Mouse (Mus musculus) heart, embryonic 14.5 days (tissue): ENCODE data around the gene Gm13272. TPM values are rescaled to one million over a fixed set of nuclear protein-coding genes. Genes with fewer than 3 reads are reported as not detected.
"Not testable (repeated sequence)": the region's sequence is repeated elsewhere in the genome, so short reads cannot be mapped to it uniquely, and the experiment has no call there.

Experiments
- ATAC-seq: fragments of 200-750 bp; cut with Nextera tagmentation; 2 replicates; pipeline ENCODE4 v1.8.0; 2017; ENCODE audit warnings: low read depth, moderate TSS enrichment; ENCODE audit not compliant: insufficient number of reproducible peaks, insufficient read depth, low FRiP score
- H3K27ac ChIP-seq, 2 experiments: fragments of 200-500 bp in 1 of 2; fragments of 300-500 bp in 1 of 2; sonication (generic) in 1 of 2; replicated peaks in 1 of 2; 2 replicates each; pipeline ENCODE4 v1.5.1; 2012 to 2014; ENCODE audit warnings: low read depth in 2 of 2, low read length in 2 of 2, control low read depth in 1 of 2, mild to moderate bottlenecking in 1 of 2, mixed read lengths in 1 of 2; ENCODE audit not compliant: control insufficient read depth in 1 of 2, insufficient read depth in 1 of 2
- H3K27me3 ChIP-seq: fragments of 300-500 bp; sonication (generic); 2 replicates; pipeline ENCODE4 v1.6.1; 2014; ENCODE audit warnings: mild to moderate bottlenecking, low read length, control low read depth; ENCODE audit not compliant: control insufficient read depth, insufficient read depth
- H3K36me3 ChIP-seq: fragments of 300-500 bp; sonication (generic); 2 replicates; pipeline ENCODE4 v1.6.1; 2014; ENCODE audit warnings: mild to moderate bottlenecking, control low read depth, low read length, mixed read lengths; ENCODE audit not compliant: control insufficient read depth, insufficient read depth
- H3K4me1 ChIP-seq, 2 experiments: fragments of 200-500 bp in 1 of 2; fragments of 300-500 bp in 1 of 2; sonication (generic) in 1 of 2; 2 replicates each; pipeline ENCODE4 v1.6.1; 2012 to 2014; ENCODE audit warnings: low read length in 2 of 2, control low read depth in 1 of 2, mixed read lengths in 1 of 2; ENCODE audit not compliant: control insufficient read depth in 2 of 2, insufficient read depth in 2 of 2
- H3K4me2 ChIP-seq: fragments of 300-500 bp; sonication (generic); 2 replicates; pipeline ENCODE4 v1.6.1; 2014; ENCODE audit warnings: mild to moderate bottlenecking, low read length
- H3K4me3 ChIP-seq, 2 experiments: fragments of 200-500 bp in 1 of 2; fragments of 300-500 bp in 1 of 2; sonication (generic) in 1 of 2; 2 replicates each; pipeline ENCODE4 v1.5.1; 2012 to 2014; ENCODE audit warnings: low read length in 2 of 2, mild to moderate bottlenecking in 2 of 2, control low read depth in 1 of 2, low read depth in 1 of 2, moderate library complexity in 1 of 2; ENCODE audit not compliant: control insufficient read depth in 1 of 2, insufficient read depth in 1 of 2
- H3K9ac ChIP-seq: fragments of 300-500 bp; sonication (generic); 2 replicates; pipeline ENCODE4 v1.6.1; 2014; ENCODE audit warnings: mild to moderate bottlenecking, low read length
- H3K9me3 ChIP-seq: fragments of 300-500 bp; sonication (generic); 2 replicates; pipeline ENCODE4 v1.6.1; 2016; ENCODE audit warnings: low read length, control low read depth; ENCODE audit not compliant: control insufficient read depth
- WGBS: fragments of 180-500 bp; shearing (Covaris S2); extraction: QIAGEN DNeasy Blood & Tissue Kit; methylation state at CpG from one replicate; pipeline ENCODE4 v1.1.7; 2014; 5-methylcytosine and 5-hydroxymethylcytosine counted together
- polyA plus RNA-seq: library from polyadenylated mRNA; unstranded; fragments of >200 nt; fragmentation: Nextera tagmentation; extraction: Ambion mirVana; gene quantifications from 2 replicates; pipeline ENCODE4 v1.2.1, GENCODE M21; 2014

Gene Gm13272
- polyA plus RNA-seq, 1 experiment from 2014 or later = not detected

DNA sequence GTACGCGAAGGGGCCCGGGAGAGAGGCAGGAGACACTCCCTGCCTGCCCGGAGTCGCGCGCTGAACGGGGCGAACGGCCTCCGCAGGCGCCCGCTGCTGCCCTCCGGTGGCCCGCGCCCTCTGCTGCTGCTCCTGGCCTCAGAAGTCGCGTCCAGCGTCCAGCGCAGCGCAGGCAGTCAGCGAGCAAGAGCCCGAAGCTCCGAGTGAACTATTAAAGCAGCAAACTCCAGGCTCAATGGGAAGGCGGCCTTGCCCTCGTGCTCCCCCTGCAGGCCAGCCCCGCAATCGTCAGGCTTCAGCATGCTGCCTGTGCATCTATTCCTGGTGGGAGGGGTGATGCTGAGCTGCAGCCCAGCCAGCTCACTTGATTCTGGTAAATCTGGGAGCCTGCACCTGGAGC is 11.6 kb downstream of the Gm13272 start, which contains the start of gene Gm13278:
Gene Gm13278 (plus strand): TSS at position 301 of the 400 bp plus-strand sequence.
- H3K9me3 ChIP-seq, H3K27ac ChIP-seq, ATAC-seq, H3K4me2 ChIP-seq, H3K36me3 ChIP-seq, H3K4me3 ChIP-seq, H3K4me1 ChIP-seq, H3K9ac ChIP-seq, H3K27me3 ChIP-seq: not testable (repeated sequence)
- no CpG with 5 or more reads among the region's 28 CpGs for WGBS

DNA sequence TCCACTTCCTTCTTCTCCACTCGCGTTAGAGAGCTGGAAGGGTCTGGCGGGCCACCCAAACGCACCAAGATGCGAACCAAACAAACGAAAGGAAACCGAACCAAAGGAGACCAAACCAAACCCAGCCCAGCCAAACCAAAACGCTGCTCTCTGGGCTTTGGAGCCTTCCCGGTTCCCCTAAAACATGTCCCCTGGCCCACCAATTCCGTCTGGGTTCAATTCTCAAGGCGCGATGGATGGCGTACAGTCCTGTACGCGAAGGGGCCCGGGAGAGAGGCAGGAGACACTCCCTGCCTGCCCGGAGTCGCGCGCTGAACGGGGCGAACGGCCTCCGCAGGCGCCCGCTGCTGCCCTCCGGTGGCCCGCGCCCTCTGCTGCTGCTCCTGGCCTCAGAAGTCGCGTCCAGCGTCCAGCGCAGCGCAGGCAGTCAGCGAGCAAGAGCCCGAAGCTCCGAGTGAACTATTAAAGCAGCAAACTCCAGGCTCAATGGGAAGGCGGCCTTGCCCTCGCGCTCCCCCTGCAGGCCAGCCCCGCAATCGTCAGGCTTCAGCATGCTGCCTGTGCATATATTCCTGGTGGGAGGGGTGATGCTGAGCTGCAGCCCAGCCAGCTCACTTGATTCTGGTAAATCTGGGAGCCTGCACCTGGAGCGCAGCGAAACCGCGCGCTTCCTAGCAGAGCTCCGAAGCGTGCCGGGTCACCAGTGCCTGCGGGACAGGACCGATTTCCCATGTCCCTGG is 14.5 kb downstream of the Gm13272 start, which contains the start of gene Gm13275:
Gene Gm13275 (plus strand): TSS at position 552 of the 740 bp plus-strand sequence.
- 0% methylated on average over 5 of the region's 52 CpGs for WGBS
- H3K27ac ChIP-seq, H3K4me1 ChIP-seq, H3K4me3 ChIP-seq, H3K36me3 ChIP-seq, H3K4me2 ChIP-seq, H3K9me3 ChIP-seq, H3K9ac ChIP-seq, H3K27me3 ChIP-seq, ATAC-seq: not testable (repeated sequence)

DNA sequence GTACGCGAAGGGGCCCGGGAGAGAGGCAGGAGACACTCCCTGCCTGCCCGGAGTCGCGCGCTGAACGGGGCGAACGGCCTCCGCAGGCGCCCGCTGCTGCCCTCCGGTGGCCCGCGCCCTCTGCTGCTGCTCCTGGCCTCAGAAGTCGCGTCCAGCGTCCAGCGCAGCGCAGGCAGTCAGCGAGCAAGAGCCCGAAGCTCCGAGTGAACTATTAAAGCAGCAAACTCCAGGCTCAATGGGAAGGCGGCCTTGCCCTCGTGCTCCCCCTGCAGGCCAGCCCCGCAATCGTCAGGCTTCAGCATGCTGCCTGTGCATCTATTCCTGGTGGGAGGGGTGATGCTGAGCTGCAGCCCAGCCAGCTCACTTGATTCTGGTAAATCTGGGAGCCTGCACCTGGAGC is 17.4 kb downstream of the Gm13272 start, which contains the start of gene Gm13279:
Gene Gm13279 (plus strand): TSS at position 301 of the 400 bp plus-strand sequence.
- H3K36me3 ChIP-seq, H3K4me3 ChIP-seq, ATAC-seq, H3K4me2 ChIP-seq, H3K9me3 ChIP-seq, H3K4me1 ChIP-seq, H3K27ac ChIP-seq, H3K27me3 ChIP-seq, H3K9ac ChIP-seq: not testable (repeated sequence)
- WGBS = no CpG with 5 or more reads among the region's 28 CpGs

DNA sequence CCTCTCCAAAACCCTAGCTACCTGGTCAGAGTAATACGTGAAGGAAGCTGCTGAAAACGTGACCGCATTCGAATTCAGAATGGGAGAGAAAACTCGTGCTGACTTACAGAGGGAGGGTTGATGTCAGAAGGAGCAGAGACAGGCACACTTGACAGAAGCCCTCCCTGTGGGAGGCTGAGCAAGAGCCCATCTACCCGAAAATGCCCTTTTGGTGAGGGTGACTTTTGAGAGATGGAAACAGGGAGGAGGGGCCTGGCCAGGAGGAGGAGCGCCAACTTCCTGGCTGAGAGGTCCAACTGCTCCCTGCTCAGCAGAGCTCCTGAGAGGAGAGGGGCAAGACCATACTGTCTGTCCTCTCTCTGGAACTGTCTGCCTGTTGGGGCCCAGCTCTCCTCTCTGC is 19.7 kb downstream of the Gm13272 start, which contains the start of gene Gm13285:
Gene Gm13285 (plus strand): TSS at position 301 of the 400 bp plus-strand sequence.
- not testable (repeated sequence) for H3K4me1 ChIP-seq, H3K27ac ChIP-seq, H3K4me2 ChIP-seq, H3K36me3 ChIP-seq, H3K4me3 ChIP-seq, H3K27me3 ChIP-seq, H3K9me3 ChIP-seq, ATAC-seq, H3K9ac ChIP-seq
- WGBS = 14% methylated on average over 1 of the region's 7 CpGs

DNA sequence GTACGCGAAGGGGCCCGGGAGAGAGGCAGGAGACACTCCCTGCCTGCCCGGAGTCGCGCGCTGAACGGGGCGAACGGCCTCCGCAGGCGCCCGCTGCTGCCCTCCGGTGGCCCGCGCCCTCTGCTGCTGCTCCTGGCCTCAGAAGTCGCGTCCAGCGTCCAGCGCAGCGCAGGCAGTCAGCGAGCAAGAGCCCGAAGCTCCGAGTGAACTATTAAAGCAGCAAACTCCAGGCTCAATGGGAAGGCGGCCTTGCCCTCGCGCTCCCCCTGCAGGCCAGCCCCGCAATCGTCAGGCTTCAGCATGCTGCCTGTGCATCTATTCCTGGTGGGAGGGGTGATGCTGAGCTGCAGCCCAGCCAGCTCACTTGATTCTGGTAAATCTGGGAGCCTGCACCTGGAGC is 23.3 kb downstream of the Gm13272 start, which contains the start of gene Gm13287:
Gene Gm13287 (plus strand): TSS at position 301 of the 400 bp plus-strand sequence.
- H3K4me1 ChIP-seq, H3K27me3 ChIP-seq, H3K9me3 ChIP-seq, H3K9ac ChIP-seq, ATAC-seq, H3K36me3 ChIP-seq, H3K4me3 ChIP-seq, H3K27ac ChIP-seq: not testable (repeated sequence)
- no CpG with 5 or more reads among the region's 29 CpGs for WGBS
- H3K4me2 ChIP-seq = 0 out of 2 replicates have a peak within 1 kb of the TSS, but pooled peaks have one; percentile 27

DNA sequence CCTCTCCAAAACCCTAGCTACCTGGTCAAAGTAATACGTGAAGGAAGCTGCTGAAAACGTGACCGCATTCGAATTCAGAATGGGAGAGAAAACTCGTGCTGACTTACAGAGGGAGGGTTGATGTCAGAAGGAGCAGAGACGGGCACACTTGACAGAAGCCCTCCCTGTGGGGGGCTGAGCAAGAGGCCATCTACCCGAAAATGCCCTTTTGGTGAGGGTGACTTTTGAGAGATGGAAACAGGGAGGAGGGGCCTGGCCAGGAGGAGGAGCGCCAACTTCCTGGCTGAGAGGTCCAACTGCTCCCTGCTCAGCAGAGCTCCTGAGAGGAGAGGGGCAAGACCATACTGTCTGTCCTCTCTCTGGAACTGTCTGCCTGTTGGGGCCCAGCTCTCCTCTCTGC is 25.6 kb downstream of the Gm13272 start, which contains the start of gene Gm13288:
Gene Gm13288 (plus strand): TSS at position 301 of the 400 bp plus-strand sequence.
- H3K27ac ChIP-seq, H3K4me2 ChIP-seq, H3K36me3 ChIP-seq, H3K9me3 ChIP-seq, ATAC-seq, H3K4me1 ChIP-seq, H3K9ac ChIP-seq: not testable (repeated sequence)
- peaks cover 15% of the 10 kb centered on the region for H3K27me3 ChIP-seq
- peak within 1 kb of the TSS in 1 of 2 experiments; percentile 21; a peak in 2 of 4 replicates for H3K4me3 ChIP-seq
- WGBS = no CpG with 5 or more reads among the region's 8 CpGs

- WGBS = no CpG with 5 or more reads among the region's 34 CpGs
- not testable (repeated sequence) for H3K9me3 ChIP-seq, H3K27ac ChIP-seq, H3K4me2 ChIP-seq, H3K4me1 ChIP-seq, H3K36me3 ChIP-seq, H3K9ac ChIP-seq, ATAC-seq
- Histone ChIP-seq H3K27me3 (peaks cover 15% of the 10 kb centered on the region), H3K4me3 (peak overlapping the region in 1 of 2 experiments; percentile 21; a peak in 2 of 4 replicates)
Measured at GRCm38 (mm10) chr4:88805761-88806160, 26.1 kb downstream of the Gm13272 start.
